ENCODE assay signal across 23 mouse cellular contexts in the genomic region with DNA sequence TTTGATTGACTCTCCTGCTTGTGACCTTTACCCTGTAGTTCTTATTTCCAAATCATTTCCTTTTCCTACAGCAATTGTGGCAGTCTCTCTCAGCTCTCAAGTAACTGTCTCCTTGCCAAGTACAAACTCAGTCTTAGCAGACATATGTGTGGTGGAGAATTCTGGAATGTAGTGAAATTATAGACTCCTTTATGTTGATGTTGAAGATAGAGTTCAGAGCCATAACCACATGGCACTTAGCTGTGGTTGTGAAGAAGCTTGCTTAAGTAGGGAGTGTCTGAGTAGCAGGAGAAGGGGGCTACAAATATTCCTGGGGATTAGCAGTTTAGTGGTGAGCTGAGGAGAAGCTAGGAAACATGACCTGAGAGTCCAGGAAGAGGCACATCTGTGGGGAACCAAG. TPM values are rescaled to one million over a fixed set of nuclear protein-coding genes. Genes with fewer than 3 reads are reported as not detected.
DNase-seq lines count a peak whose midpoint lies in the region; ATAC-seq and TF ChIP-seq lines count a peak whose summit lies in the region.
"Had no signal": no experiment of that assay in that cellular context is flagged by ENCODE, and none has a peak within 500 bp of the region (broad histone marks: within the 10 kb centered on the region; RNA-seq: fewer than 3 reads in every experiment).

No protein-coding gene starts in this region.

- no peak overlapping the region for H3K9ac ChIP-seq in kidney, postnatal 0 days (ENCODE audit: low read depth, low read length)
- no peak overlapping the region for H3K9ac ChIP-seq in embryonic facial prominence, embryonic 14.5 days (ENCODE audit: low read depth, low read length)
- H3K9ac ChIP-seq in limb, embryonic 15.5 days, result no peak overlapping the region
- H3K9ac ChIP-seq: forebrain, embryonic 15.5 days; heart, embryonic 13.5 days; hindbrain, embryonic 12.5 days; intestine, embryonic 15.5 days had no signal

- no peaks in the 10 kb centered on the region for H3K27me3 ChIP-seq in kidney, postnatal 0 days (ENCODE audit: insufficient read depth, low read length)
- no peaks in the 10 kb centered on the region for H3K27me3 ChIP-seq in embryonic facial prominence, embryonic 10.5 days (replicated peaks; ENCODE audit: low read depth, poor library complexity, severe bottlenecking)
- H3K27me3 ChIP-seq in embryonic facial prominence, embryonic 14.5 days (replicated peaks; ENCODE audit: control insufficient read depth, insufficient read depth, low read length), result no peaks in the 10 kb centered on the region
- H3K27me3 ChIP-seq in limb, embryonic 15.5 days, result no peaks in the 10 kb centered on the region
- H3K27me3 ChIP-seq: CH12.LX; forebrain, embryonic 15.5 days; heart, embryonic 13.5 days; hindbrain, embryonic 12.5 days; intestine, embryonic 15.5 days; Patski had no signal

- H3K36me3 ChIP-seq in kidney, postnatal 0 days (ENCODE audit: insufficient read depth, low read length), result no peaks in the 10 kb centered on the region; the same call in 1 of the 2 replicates
- peaks cover 9% of the 10 kb centered on the region; the same call in 1 of the 2 replicates for H3K36me3 ChIP-seq in embryonic facial prominence, embryonic 10.5 days (replicated peaks)
- no peaks in the 10 kb centered on the region; the same call in 1 of the 2 replicates for H3K36me3 ChIP-seq in embryonic facial prominence, embryonic 14.5 days (ENCODE audit: control insufficient read depth, insufficient read depth, low read length)
- H3K36me3 ChIP-seq in limb, embryonic 15.5 days, result peaks cover 13% of the 10 kb centered on the region
- H3K36me3 ChIP-seq: intestine, embryonic 15.5 days had no signal

- DNase-seq in kidney, postnatal 0 days (ENCODE audit: low spot score), result peak; percentile 22
- DNase-seq in kidney, adult 8-10 months, result no peak
- no peak for DNase-seq in embryonic facial prominence, embryonic 10.5 days (ENCODE audit: low spot score)
- peak; percentile 78 for DNase-seq in embryonic facial prominence, embryonic 14.5 days (ENCODE audit: low spot score)
- no peak for DNase-seq in heart, postnatal 4 days
- no peak for DNase-seq in ovary, postnatal 36 days (ENCODE audit: low spot score)
- DNase-seq in lung, postnatal 25 days (ENCODE audit: low spot score), result no peak
- DNase-seq: adrenal gland, adult 2 months; adrenal gland, postnatal 25 days; cerebellum, adult 18-20 months; cerebellum, postnatal 14 days; embryo, embryonic 11 days; gastrocnemius, postnatal 25 days; heart, postnatal 36 days had no signal

- no peak overlapping the region for H3K4me2 ChIP-seq in kidney, postnatal 0 days (ENCODE audit: low read length)
- H3K4me2 ChIP-seq in embryonic facial prominence, embryonic 14.5 days (ENCODE audit: low read depth, low read length), result no peak overlapping the region
- no peak overlapping the region for H3K4me2 ChIP-seq in limb, embryonic 15.5 days
- H3K4me2 ChIP-seq: forebrain, embryonic 15.5 days; heart, embryonic 13.5 days; hindbrain, embryonic 12.5 days; intestine, embryonic 15.5 days had no signal

- ATAC-seq in kidney, postnatal 0 days (replicated peaks; ENCODE audit: low FRiP score, low read depth), result no peak
- ATAC-seq in embryonic facial prominence, embryonic 14.5 days (ENCODE audit: low read depth), result peak; percentile 83
- peak; percentile 35; the same call in 1 of the 2 replicates for ATAC-seq in limb, embryonic 15.5 days (ENCODE audit: insufficient number of reproducible peaks, low FRiP score, low TSS enrichment, low read depth)
- ATAC-seq: activated CD4-positive, CD25-positive, alpha-beta regulatory T cell, adult 4 months; forebrain, embryonic 15.5 days; hindbrain, embryonic 16.5 days; intestine, embryonic 15.5 days; Patski had no signal

- no peaks in the 10 kb centered on the region; the same call in 1 of the 2 replicates for H3K4me1 ChIP-seq in kidney, postnatal 0 days (replicated peaks; ENCODE audit: insufficient read depth, low read length)
- peaks cover 43% of the 10 kb centered on the region for H3K4me1 ChIP-seq in embryonic facial prominence, embryonic 10.5 days
- peaks cover 29% of the 10 kb centered on the region for H3K4me1 ChIP-seq in embryonic facial prominence, embryonic 14.5 days (ENCODE audit: control insufficient read depth, insufficient read depth, low read length)
- peaks cover 19% of the 10 kb centered on the region for H3K4me1 ChIP-seq in limb, embryonic 15.5 days
- H3K4me1 ChIP-seq: forebrain, embryonic 15.5 days; hindbrain, embryonic 12.5 days; intestine, embryonic 15.5 days had no signal

- no peak overlapping the region for H3K4me3 ChIP-seq in kidney, postnatal 0 days (replicated peaks; ENCODE audit: low read depth, low read length)
- H3K4me3 ChIP-seq in embryonic facial prominence, embryonic 10.5 days, result no peak overlapping the region
- no peak overlapping the region for H3K4me3 ChIP-seq in embryonic facial prominence, embryonic 14.5 days (ENCODE audit: low read depth, low read length)
- no peak overlapping the region for H3K4me3 ChIP-seq in limb, embryonic 15.5 days
- H3K4me3 ChIP-seq: forebrain, embryonic 15.5 days; heart, embryonic 13.5 days; hindbrain, embryonic 12.5 days; intestine, embryonic 15.5 days had no signal

- H3K9me3 ChIP-seq in kidney, postnatal 0 days (replicated peaks; ENCODE audit: low read length), result no peaks in the 10 kb centered on the region
- H3K9me3 ChIP-seq in embryonic facial prominence, embryonic 10.5 days, result no peaks in the 10 kb centered on the region
- H3K9me3 ChIP-seq in embryonic facial prominence, embryonic 14.5 days (ENCODE audit: control insufficient read depth, low read length), result no peaks in the 10 kb centered on the region
- no peaks in the 10 kb centered on the region for H3K9me3 ChIP-seq in limb, embryonic 15.5 days
- H3K9me3 ChIP-seq: forebrain, embryonic 15.5 days; heart, embryonic 13.5 days; hindbrain, embryonic 12.5 days; intestine, embryonic 15.5 days had no signal

- no peak overlapping the region for H3K27ac ChIP-seq in kidney, postnatal 0 days
- H3K27ac ChIP-seq in embryonic facial prominence, embryonic 10.5 days (replicated peaks), result peak overlapping the region; percentile 52
- H3K27ac ChIP-seq in embryonic facial prominence, embryonic 14.5 days (replicated peaks; ENCODE audit: low read depth, low read length), result peak overlapping the region; percentile 65; the same call in 1 of the 2 replicates
- peak overlapping the region; percentile 2; the same call in 1 of the 2 replicates for H3K27ac ChIP-seq in limb, embryonic 15.5 days
- H3K27ac ChIP-seq: forebrain, embryonic 15.5 days; heart, embryonic 13.5 days; hindbrain, embryonic 12.5 days; intestine, embryonic 15.5 days had no signal

- no peak for TF ChIP-seq CTCF in kidney, postnatal 0 days (IDR thresholded peaks at IDR 0.05; ENCODE audit: low read depth)

RNA-seq across cellular contexts. Expression of a gene that starts 18.1 kb away (rescaled TPM):
- 28.8 and 34.4 TPM in 2 replicates for polyA plus RNA-seq in kidney, postnatal 0 days (2015; fragmentation: Nextera tagmentation; extraction: Ambion mirVana)
- polyA plus RNA-seq in embryonic facial prominence, embryonic 10.5 days (2016; fragmentation: Nextera tagmentation; extraction: Ambion mirVana), result 16.4 and 16.6 TPM in 2 replicates
- 17.0 and 18.0 TPM in 2 replicates for polyA plus RNA-seq in embryonic facial prominence, embryonic 14.5 days (2014; fragmentation: Nextera tagmentation; extraction: Ambion mirVana)
- polyA plus RNA-seq in limb, embryonic 15.5 days (2015; fragmentation: Nextera tagmentation; extraction: Ambion mirVana), result 14.5 and 16.5 TPM in 2 replicates
- total RNA-seq in heart, postnatal 4 days (2021), result 10 to 100 TPM; 25.4 to 26.0 TPM

Comparison
In these comparisons a context has a peak if more than half of its experiments do, and no peak if none do; other contexts are left out.
1. DNase-seq: peak in kidney, postnatal 0 days (single experiment) and embryonic facial prominence, embryonic 14.5 days (single experiment); none in kidney, adult 8-10 months (0 of 2), embryonic facial prominence, embryonic 10.5 days (single experiment), heart, postnatal 4 days (single experiment), ovary, postnatal 36 days (single experiment) and lung, postnatal 25 days (single experiment).